Mouse (Mus musculus): ENCODE data around the gene Ndufa13. TPM values are rescaled to one million over a fixed set of nuclear protein-coding genes. Genes with fewer than 3 reads are reported as not detected.
"Not testable (repeated sequence)": the region's sequence is repeated elsewhere in the genome, so short reads cannot be mapped to it uniquely, and the experiment has no call there.

Ndufa13 gene
- 189 and 193 TPM in 2 replicates for polyA plus RNA-seq (2012; rRNA removed)

- DNase-seq (ENCODE audit: extremely low spot score in 1 of 2, low spot score in 1 of 2) = no peak
Measured at GRCm38 (mm10) chr8:69902163-69903062, at the start of gene Ndufa13, which contains the start of the genes Tssk6 and Yjefn3. Gene Ndufa13, minus strand, starts transcription at chr8:69902558. Gene Tssk6, plus strand, starts transcription at chr8:69902184. Gene Yjefn3, minus strand, starts transcription at chr8:69902712.

GRCm38 (mm10) chr8:69950300-69950699 is 47.9 kb upstream of the Ndufa13 start:
- DNase-seq (ENCODE audit: extremely low spot score in 1 of 2, low spot score in 1 of 2) = no peak

- not testable (repeated sequence) for DNase-seq (ENCODE audit: extremely low spot score in 1 of 2, low spot score in 1 of 2)
Measured at GRCm38 (mm10) chr8:69942495-69942894, 40.1 kb upstream of the Ndufa13 start.

- DNase-seq (ENCODE audit: extremely low spot score in 1 of 2, low spot score in 1 of 2) = no peak
Measured at GRCm38 (mm10) chr8:69940386-69940785, 38.0 kb upstream of the Ndufa13 start.

GRCm38 (mm10) chr8:69939633-69940032 is 37.3 kb upstream of the Ndufa13 start:
- no peak for DNase-seq (ENCODE audit: extremely low spot score in 1 of 2, low spot score in 1 of 2)

GRCm38 (mm10) chr8:69938245-69938982 is 36.1 kb upstream of the Ndufa13 start:
- no peak for DNase-seq (ENCODE audit: extremely low spot score in 1 of 2, low spot score in 1 of 2)

GRCm38 (mm10) chr8:69937466-69937865 is 35.1 kb upstream of the Ndufa13 start:
- no peak for DNase-seq (ENCODE audit: extremely low spot score in 1 of 2, low spot score in 1 of 2)

- peak in 1 of 2 experiments; percentile 17 for DNase-seq (ENCODE audit: extremely low spot score in 1 of 2, low spot score in 1 of 2)
Measured at GRCm38 (mm10) chr8:69936050-69936794, 33.9 kb upstream of the Ndufa13 start.

- no peak for DNase-seq (ENCODE audit: extremely low spot score in 1 of 2, low spot score in 1 of 2)
Measured at GRCm38 (mm10) chr8:69935431-69935830, 33.1 kb upstream of the Ndufa13 start.

- no peak for DNase-seq (ENCODE audit: extremely low spot score in 1 of 2, low spot score in 1 of 2)
Measured at GRCm38 (mm10) chr8:69934582-69934981, 32.2 kb upstream of the Ndufa13 start.

GRCm38 (mm10) chr8:69933811-69934210 is 31.5 kb upstream of the Ndufa13 start:
- no peak for DNase-seq (ENCODE audit: extremely low spot score in 1 of 2, low spot score in 1 of 2)

- DNase-seq (ENCODE audit: extremely low spot score in 1 of 2, low spot score in 1 of 2) = no peak
Measured at GRCm38 (mm10) chr8:69926901-69927300, 24.5 kb upstream of the Ndufa13 start.

GRCm38 (mm10) chr8:69923986-69924385 is 21.6 kb upstream of the Ndufa13 start:
- no peak for DNase-seq (ENCODE audit: extremely low spot score in 1 of 2, low spot score in 1 of 2)

GRCm38 (mm10) chr8:69921141-69921540 is 18.8 kb upstream of the Ndufa13 start:
- DNase-seq (ENCODE audit: extremely low spot score in 1 of 2, low spot score in 1 of 2) = no peak

GRCm38 (mm10) chr8:69919876-69920662 is 17.7 kb upstream of the Ndufa13 start:
- DNase-seq (ENCODE audit: extremely low spot score in 1 of 2, low spot score in 1 of 2) = peak in 1 of 2 experiments; percentile 37

- peak; percentile 54 to 95 for DNase-seq (ENCODE audit: extremely low spot score in 1 of 2, low spot score in 1 of 2)
Measured at GRCm38 (mm10) chr8:69919010-69919409, 16.7 kb upstream of the Ndufa13 start.

- DNase-seq (ENCODE audit: extremely low spot score in 1 of 2, low spot score in 1 of 2) = no peak
Measured at GRCm38 (mm10) chr8:69918506-69918905, 16.1 kb upstream of the Ndufa13 start.

- peak in 1 of 2 experiments; percentile 54 for DNase-seq (ENCODE audit: extremely low spot score in 1 of 2, low spot score in 1 of 2)
Measured at GRCm38 (mm10) chr8:69915748-69916147, 13.4 kb upstream of the Ndufa13 start.

- DNase-seq (ENCODE audit: extremely low spot score in 1 of 2, low spot score in 1 of 2) = no peak
Measured at GRCm38 (mm10) chr8:69914526-69914925, 12.2 kb upstream of the Ndufa13 start.
